Mouse (Mus musculus) kidney, embryonic 15.5 days (tissue): ENCODE measurements at regions not wholly inside any gene's neighbourhood (a gene's known extent, or its start where the extent isn't known, plus 50 kb on each side); places are given as distances from the start of the nearest gene placed in this dataset.

Experiments used
- ATAC-seq: fragments of 200-750 bp; cut with Nextera tagmentation; replicated peaks from 2 replicates; pipeline ENCODE4 v1.8.0; 2017; ENCODE audit warnings: moderate TSS enrichment; ENCODE audit not compliant: low FRiP score
- H3K27ac ChIP-seq: fragments of 300-500 bp; sonication (generic); 2 replicates; pipeline ENCODE4 v1.5.1; 2015; ENCODE audit warnings: mild to moderate bottlenecking, inconsistent platforms
- H3K27me3 ChIP-seq: fragments of 300-500 bp; sonication (generic); 2 replicates; pipeline ENCODE4 v1.6.1; 2015; ENCODE audit warnings: inconsistent platforms
- H3K36me3 ChIP-seq: fragments of 300-500 bp; sonication (generic); 2 replicates; pipeline ENCODE4 v1.6.1; 2015; ENCODE audit warnings: inconsistent platforms
- H3K4me1 ChIP-seq: fragments of 300-500 bp; sonication (generic); 2 replicates; pipeline ENCODE4 v1.6.1; 2015; ENCODE audit warnings: inconsistent platforms
- H3K4me2 ChIP-seq: fragments of 300-500 bp; sonication (generic); 2 replicates; pipeline ENCODE4 v1.6.1; 2015; ENCODE audit warnings: moderate library complexity, mild to moderate bottlenecking, inconsistent platforms
- H3K4me3 ChIP-seq: fragments of 300-500 bp; sonication (generic); replicated peaks from 2 replicates; pipeline ENCODE4 v1.5.1; 2015; ENCODE audit warnings: mild to moderate bottlenecking, inconsistent platforms
- H3K9ac ChIP-seq: fragments of 300-500 bp; sonication (generic); 2 replicates; pipeline ENCODE4 v1.6.1; 2015; ENCODE audit warnings: mild to moderate bottlenecking, inconsistent platforms
- H3K9me3 ChIP-seq: fragments of 300-500 bp; sonication (generic); replicated peaks from 2 replicates; pipeline ENCODE4 v1.6.1; 2016; ENCODE audit warnings: inconsistent platforms
- WGBS: fragments of 180-500 bp; shearing (Covaris S2); methylation state at CpG from one replicate; pipeline ENCODE4 v1.1.7; 2015; ENCODE audit warnings: mixed read lengths; 5-methylcytosine and 5-hydroxymethylcytosine counted together

DNA sequence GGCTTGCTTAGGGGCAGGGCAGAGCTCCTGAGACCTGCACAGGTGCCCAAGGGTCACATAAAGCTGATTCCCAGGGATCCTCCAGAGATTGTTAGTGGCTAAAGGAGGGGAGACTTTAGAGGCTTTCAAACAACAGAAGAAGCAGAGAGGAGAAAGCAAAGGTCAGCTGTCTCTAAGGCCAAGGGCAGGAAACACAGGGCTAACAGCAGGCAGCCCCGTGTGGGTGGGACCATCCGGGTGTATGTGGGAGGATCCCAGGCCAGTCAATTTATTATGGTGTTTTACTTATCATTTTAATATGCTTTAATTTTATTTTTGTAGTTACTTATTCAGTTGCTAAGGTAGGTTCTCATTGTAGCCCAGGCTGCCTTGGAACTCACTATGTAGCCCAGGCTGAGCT, 317.1 kb downstream of the Matn1 start:
- Histone ChIP-seq H3K9ac (no peak overlapping the region), H3K9me3 (no peaks in the 10 kb centered on the region), H3K36me3 (no peaks in the 10 kb centered on the region), H3K27ac (no peak overlapping the region), H3K4me1 (peaks cover 3% of the 10 kb centered on the region; the same call in 1 of the 2 replicates), H3K27me3 (0 out of 2 replicates have a peak, but pooled peaks cover 5% of the 10 kb centered on the region), H3K4me3 (no peak overlapping the region), H3K4me2 (no peak overlapping the region)
- 28% methylated on average over 2 of the region's 2 CpGs for WGBS
- ATAC-seq, result no peak

GRCm38 (mm10) chr4:131262909-131263308, 318.7 kb downstream of the Matn1 start:
- Histone ChIP-seq H3K9me3 (no peaks in the 10 kb centered on the region), H3K4me1 (peaks cover 16% of the 10 kb centered on the region), H3K27me3 (peaks cover 5% of the 10 kb centered on the region; the same call in 1 of the 2 replicates), H3K4me2 (no peak overlapping the region), H3K27ac (no peak overlapping the region), H3K36me3 (no peaks in the 10 kb centered on the region), H3K4me3 (no peak overlapping the region), H3K9ac (no peak overlapping the region)
- WGBS, result 73% methylated on average over 6 of the region's 6 CpGs
- no peak for ATAC-seq

GRCm38 (mm10) chr4:131266764-131267163, 322.6 kb downstream of the Matn1 start:
- ATAC-seq, result no peak
- H3K27ac ChIP-seq, result no peak overlapping the region
- H3K4me3 ChIP-seq, result no peak overlapping the region
- H3K9me3 ChIP-seq, result no peaks in the 10 kb centered on the region
- H3K4me1 ChIP-seq, result peaks cover 18% of the 10 kb centered on the region; the same call in 1 of the 2 replicates
- H3K36me3 ChIP-seq, result no peaks in the 10 kb centered on the region
- H3K27me3 ChIP-seq, result peaks cover 7% of the 10 kb centered on the region; the same call in 1 of the 2 replicates
- H3K9ac ChIP-seq, result no peak overlapping the region
- 17% methylated on average over 9 of the region's 9 CpGs for WGBS
- H3K4me2 ChIP-seq, result no peak overlapping the region

- H3K9me3 ChIP-seq, result no peaks in the 10 kb centered on the region
- peaks cover 7% of the 10 kb centered on the region; the same call in 1 of the 2 replicates for H3K27me3 ChIP-seq
- H3K4me2 ChIP-seq, result no peak overlapping the region
- H3K36me3 ChIP-seq, result no peaks in the 10 kb centered on the region
- peaks cover 18% of the 10 kb centered on the region; the same call in 1 of the 2 replicates for H3K4me1 ChIP-seq
- ATAC-seq, result no peak
- H3K4me3 ChIP-seq, result no peak overlapping the region
- H3K27ac ChIP-seq, result no peak overlapping the region
- H3K9ac ChIP-seq, result no peak overlapping the region
- WGBS, result 41% methylated on average over 10 of the region's 10 CpGs
Observed at GRCm38 (mm10) chr4:131267760-131268159, 323.6 kb downstream of the Matn1 start.

- Histone ChIP-seq H3K4me1 (peaks cover 18% of the 10 kb centered on the region; the same call in 1 of the 2 replicates), H3K9ac (no peak overlapping the region), H3K4me3 (no peak overlapping the region), H3K27ac (no peak overlapping the region), H3K27me3 (peaks cover 3% of the 10 kb centered on the region; the same call in 1 of the 2 replicates), H3K9me3 (no peaks in the 10 kb centered on the region), H3K4me2 (no peak overlapping the region), H3K36me3 (no peaks in the 10 kb centered on the region)
- 19% methylated on average over 7 of the region's 7 CpGs for WGBS
- 0 out of 2 replicates have a peak, but pooled peaks have one; percentile 53 for ATAC-seq
Observed at GRCm38 (mm10) chr4:131270192-131270591, 326.0 kb downstream of the Matn1 start.

DNA sequence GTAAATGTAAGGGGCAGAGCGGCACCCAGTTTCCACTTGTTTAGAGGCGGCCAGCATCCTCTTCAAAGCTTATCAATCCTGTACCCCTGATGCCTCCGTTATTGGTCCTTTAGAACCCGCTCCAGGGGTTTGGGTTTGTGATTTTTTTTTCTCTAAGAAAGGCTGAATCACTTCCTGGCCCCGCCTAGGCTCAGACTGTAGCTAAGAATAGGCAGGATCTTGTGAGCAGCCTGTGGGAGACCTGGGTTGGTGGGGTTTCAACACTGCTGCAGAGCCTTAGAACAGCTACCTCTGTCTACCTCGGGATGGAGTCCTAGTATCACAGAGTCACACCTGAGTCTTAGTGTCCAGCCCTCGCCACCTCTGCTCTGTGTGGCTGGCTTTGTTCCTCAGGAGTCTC, 327.9 kb downstream of the Matn1 start:
- Histone ChIP-seq H3K27ac (no peak overlapping the region), H3K9me3 (no peaks in the 10 kb centered on the region), H3K4me3 (no peak overlapping the region), H3K36me3 (no peaks in the 10 kb centered on the region), H3K4me1 (peaks cover 13% of the 10 kb centered on the region; the same call in 1 of the 2 replicates), H3K4me2 (no peak overlapping the region), H3K27me3 (peaks cover 3% of the 10 kb centered on the region; the same call in 1 of the 2 replicates), H3K9ac (no peak overlapping the region)
- no peak for ATAC-seq
- WGBS, result 76% methylated on average over 7 of the region's 7 CpGs

DNA sequence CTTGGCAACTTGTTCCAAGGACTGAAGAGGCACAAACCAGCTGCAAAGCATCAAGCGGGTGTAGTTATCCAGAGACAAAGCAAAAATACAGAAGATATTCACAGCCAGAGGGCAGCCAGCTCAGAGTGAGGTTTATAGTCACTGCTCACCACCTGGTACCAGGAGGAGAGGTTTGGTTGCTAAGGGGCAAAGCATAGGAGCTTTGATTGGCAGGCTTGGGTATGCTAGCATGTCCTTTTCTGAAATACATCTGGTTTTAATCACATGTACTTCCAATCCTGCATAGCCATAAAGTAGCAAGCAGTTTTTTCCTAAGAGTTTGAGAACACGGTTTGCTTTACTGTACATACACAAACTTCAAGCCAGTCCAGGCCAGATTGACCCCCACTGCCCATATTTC, 349.4 kb downstream of the Matn1 start:
- Histone ChIP-seq H3K4me2 (no peak overlapping the region), H3K27me3 (no peaks in the 10 kb centered on the region)

DNA sequence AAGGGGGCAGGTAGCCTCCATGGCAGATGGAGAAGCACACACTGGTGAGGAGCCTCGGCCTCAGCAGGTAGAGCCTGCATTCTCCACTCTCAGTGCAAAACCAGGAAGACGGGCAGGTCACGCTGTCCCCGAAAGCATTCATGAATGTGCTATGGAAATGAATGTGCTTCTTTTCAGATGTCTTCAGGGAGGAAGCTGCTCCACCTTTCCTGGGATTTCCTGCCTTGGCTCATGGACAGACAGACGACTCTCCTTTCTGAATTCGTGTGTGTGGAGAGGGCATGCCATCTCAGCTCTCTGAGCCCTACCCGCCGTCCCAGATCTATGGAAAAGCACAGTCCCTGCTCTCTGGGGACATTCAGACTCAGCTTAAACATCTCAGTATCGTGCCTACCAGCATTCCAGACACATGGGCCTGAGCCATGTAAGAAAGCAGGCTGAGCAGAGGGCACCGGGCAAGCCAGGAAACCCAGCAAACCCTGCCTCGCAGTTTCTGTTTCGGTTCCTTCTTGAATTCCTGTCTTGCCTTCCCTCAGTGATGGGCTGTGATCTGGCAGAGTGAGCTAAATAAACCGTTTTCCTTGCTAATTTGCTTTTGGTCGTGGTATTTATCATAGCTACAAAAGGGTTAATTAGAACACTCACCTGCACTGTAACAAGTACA, 354.0 kb downstream of the Matn1 start:
- no peak overlapping the region for H3K4me2 ChIP-seq
- no peaks in the 10 kb centered on the region for H3K9me3 ChIP-seq
- ATAC-seq, result no peak
- 0 out of 2 replicates have a peak overlapping the region, but pooled peaks have one; percentile 18 for H3K27ac ChIP-seq
- no peaks in the 10 kb centered on the region for H3K4me1 ChIP-seq
- no peaks in the 10 kb centered on the region for H3K27me3 ChIP-seq
- WGBS, result 73% methylated on average over 14 of the region's 14 CpGs
- no peak overlapping the region for H3K9ac ChIP-seq
- no peaks in the 10 kb centered on the region for H3K36me3 ChIP-seq
- no peak overlapping the region for H3K4me3 ChIP-seq

More for the DNA sequence above, 349.4 kb downstream of the Matn1 start:
- ATAC-seq, result no peak
- WGBS, result 59% methylated on average over 2 of the region's 2 CpGs
- H3K4me3 ChIP-seq, result no peak overlapping the region
- H3K27ac ChIP-seq, result no peak overlapping the region
- 0 out of 2 replicates have a peak, but pooled peaks cover 4% of the 10 kb centered on the region for H3K4me1 ChIP-seq
- no peak overlapping the region for H3K9ac ChIP-seq
- no peaks in the 10 kb centered on the region for H3K36me3 ChIP-seq
- H3K9me3 ChIP-seq, result no peaks in the 10 kb centered on the region

DNA sequence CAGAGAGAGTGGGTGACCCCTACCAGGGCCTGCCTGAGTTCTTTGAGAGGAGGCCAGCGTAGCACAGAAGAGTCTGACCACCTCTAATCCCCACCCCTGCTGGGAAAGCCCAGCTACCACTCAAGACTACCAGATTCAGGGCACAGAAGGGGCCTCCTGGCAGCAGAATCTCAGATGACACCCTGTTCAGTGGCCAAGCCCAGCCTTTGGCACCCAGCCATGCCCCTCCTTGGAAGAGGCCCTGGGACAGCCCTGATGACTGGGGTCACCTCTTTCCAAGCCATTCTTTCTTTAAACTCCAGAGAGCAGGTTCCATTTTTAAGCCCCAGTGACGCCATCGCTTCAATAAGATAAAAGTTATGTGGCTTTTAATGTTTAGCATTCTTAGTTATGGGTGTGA, 359.8 kb downstream of the Matn1 start:
- no peak overlapping the region for H3K4me2 ChIP-seq
- ATAC-seq, result no peak
- H3K9me3 ChIP-seq, result no peaks in the 10 kb centered on the region
- WGBS, result 84% methylated on average over 3 of the region's 3 CpGs
- H3K27me3 ChIP-seq, result no peaks in the 10 kb centered on the region
- 0 out of 2 replicates have a peak, but pooled peaks cover 7% of the 10 kb centered on the region for H3K4me1 ChIP-seq
- H3K9ac ChIP-seq, result no peak overlapping the region
- H3K27ac ChIP-seq, result no peak overlapping the region
- H3K36me3 ChIP-seq, result no peaks in the 10 kb centered on the region
- H3K4me3 ChIP-seq, result no peak overlapping the region

DNA sequence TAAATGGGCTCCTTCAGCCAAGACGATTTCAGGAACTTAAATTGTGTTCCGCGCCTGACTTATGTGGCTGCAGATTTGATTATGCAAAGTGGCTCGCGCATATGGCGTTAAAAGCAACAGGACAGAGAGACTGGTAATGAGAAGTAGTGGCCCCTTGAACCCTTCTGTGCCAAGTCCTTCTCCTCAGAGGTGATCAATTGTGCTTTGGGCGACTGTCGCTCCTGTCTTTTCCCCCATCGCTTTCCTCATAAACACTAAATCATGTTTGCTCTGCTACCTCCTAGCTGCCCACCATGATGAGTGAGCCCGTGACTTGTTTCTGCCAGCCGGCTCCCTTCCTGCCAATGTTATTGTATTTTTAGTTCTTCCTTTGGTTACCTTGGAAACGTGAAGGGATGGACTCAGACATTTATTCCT, 360.2 kb downstream of the Matn1 start:
- Histone ChIP-seq H3K9ac (no peak overlapping the region), H3K4me2 (no peak overlapping the region), H3K27me3 (no peaks in the 10 kb centered on the region), H3K4me1 (0 out of 2 replicates have a peak, but pooled peaks cover 7% of the 10 kb centered on the region), H3K4me3 (no peak overlapping the region), H3K9me3 (no peaks in the 10 kb centered on the region), H3K36me3 (no peaks in the 10 kb centered on the region), H3K27ac (no peak overlapping the region)
- 65% methylated on average over 12 of the region's 12 CpGs for WGBS
- no peak for ATAC-seq

DNA sequence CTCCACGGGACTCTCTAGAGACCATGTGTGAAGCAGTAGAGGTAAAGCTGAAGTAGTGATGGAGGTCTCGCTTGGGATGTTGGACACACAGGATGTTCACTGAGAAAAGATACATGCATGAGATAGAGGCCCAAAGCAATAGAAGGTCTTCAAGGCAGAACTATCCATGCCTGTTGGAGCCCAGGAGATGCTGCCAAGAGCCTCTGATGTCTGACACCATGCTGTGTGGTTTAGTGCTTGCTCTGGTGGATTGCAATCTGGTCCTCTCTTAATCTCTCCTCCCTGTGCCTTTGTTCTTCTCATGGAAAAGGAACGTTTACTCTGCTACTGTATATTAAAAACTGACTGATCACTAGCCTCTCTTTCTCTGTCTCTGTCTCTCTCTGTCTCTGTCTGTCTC, 370.0 kb downstream of the Matn1 start:
- no peaks in the 10 kb centered on the region for H3K36me3 ChIP-seq
- no peak overlapping the region for H3K4me2 ChIP-seq
- H3K9me3 ChIP-seq, result no peaks in the 10 kb centered on the region
- H3K4me1 ChIP-seq, result no peaks in the 10 kb centered on the region
- H3K9ac ChIP-seq, result no peak overlapping the region
- no peak overlapping the region for H3K4me3 ChIP-seq
- ATAC-seq, result no peak
- H3K27me3 ChIP-seq, result no peaks in the 10 kb centered on the region
- 65% methylated on average over 3 of the region's 3 CpGs for WGBS
- H3K27ac ChIP-seq, result no peak overlapping the region

DNA sequence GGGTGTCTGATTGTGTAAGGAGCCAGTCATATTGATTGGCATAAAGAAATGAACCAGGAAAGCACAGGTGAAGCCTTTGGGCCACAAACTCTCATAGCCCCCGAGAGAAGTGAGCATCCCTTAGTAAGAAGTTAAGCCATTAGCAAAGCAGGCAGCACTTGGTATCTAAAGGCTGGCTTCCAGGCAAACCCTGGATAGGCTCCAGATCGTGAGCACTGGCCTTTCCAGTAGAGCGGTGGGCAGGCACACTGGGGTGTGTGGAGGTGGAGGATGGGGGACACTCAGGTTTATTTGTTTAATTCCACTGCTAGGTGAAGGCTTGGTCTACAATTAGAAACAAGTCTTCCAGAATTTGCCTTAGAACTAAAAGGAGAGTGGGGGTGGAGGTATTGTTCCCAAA, 371.9 kb downstream of the Matn1 start:
- Histone ChIP-seq H3K4me3 (no peak overlapping the region), H3K9me3 (no peaks in the 10 kb centered on the region), H3K36me3 (no peaks in the 10 kb centered on the region), H3K27me3 (no peaks in the 10 kb centered on the region), H3K4me2 (no peak overlapping the region), H3K27ac (no peak overlapping the region), H3K4me1 (no peaks in the 10 kb centered on the region), H3K9ac (no peak overlapping the region)
- 81% methylated on average over 3 of the region's 3 CpGs for WGBS
- no peak for ATAC-seq
